Mouse (Mus musculus) limb, embryonic 10.5 days (tissue): ENCODE data around the gene Wdr59. TPM values are rescaled to one million over a fixed set of nuclear protein-coding genes. Genes with fewer than 3 reads are reported as not detected.

Experiments
- DNase-seq: peaks from one replicate; pipeline ENCODE4 v3.0.0-alpha.2; 2017; ENCODE audit warnings: low spot score
- H3K27ac ChIP-seq: fragments of 300-500 bp; sonication (generic); 2 replicates; pipeline ENCODE4 v1.5.1; 2016; ENCODE audit warnings: mild to moderate bottlenecking
- H3K27me3 ChIP-seq: fragments of 300-500 bp; sonication (generic); 2 replicates; pipeline ENCODE4 v1.6.1; 2016; ENCODE audit warnings: low read depth, mild to moderate bottlenecking; ENCODE audit not compliant: poor library complexity, severe bottlenecking
- H3K36me3 ChIP-seq: fragments of 300-500 bp; sonication (generic); 2 replicates; pipeline ENCODE4 v1.6.1; 2016; ENCODE audit warnings: mild to moderate bottlenecking, moderate library complexity
- H3K4me1 ChIP-seq: fragments of 300-500 bp; sonication (generic); 2 replicates; pipeline ENCODE4 v1.6.1; 2016
- H3K4me3 ChIP-seq: fragments of 300-500 bp; sonication (generic); 2 replicates; pipeline ENCODE4 v1.5.1; 2016; ENCODE audit warnings: mild to moderate bottlenecking, moderate library complexity
- H3K9me3 ChIP-seq: fragments of 300-500 bp; sonication (generic); replicated peaks from 2 replicates; pipeline ENCODE4 v1.6.1; 2016; ENCODE audit warnings: mild to moderate bottlenecking
- WGBS: fragments of 180-500 bp; shearing (Covaris S2); methylation state at CpG from one replicate; pipeline ENCODE4 v1.1.7; 2016; 5-methylcytosine and 5-hydroxymethylcytosine counted together
- polyA plus RNA-seq: library from polyadenylated mRNA; unstranded; fragments of >200 nt; fragmentation: Nextera tagmentation; extraction: Ambion mirVana; gene quantifications from 2 replicates; pipeline ENCODE4 v1.2.1, GENCODE M21; 2016

Wdr59 gene
- polyA plus RNA-seq, 1 experiment from 2014 or later: 6.4 TPM

DNA sequence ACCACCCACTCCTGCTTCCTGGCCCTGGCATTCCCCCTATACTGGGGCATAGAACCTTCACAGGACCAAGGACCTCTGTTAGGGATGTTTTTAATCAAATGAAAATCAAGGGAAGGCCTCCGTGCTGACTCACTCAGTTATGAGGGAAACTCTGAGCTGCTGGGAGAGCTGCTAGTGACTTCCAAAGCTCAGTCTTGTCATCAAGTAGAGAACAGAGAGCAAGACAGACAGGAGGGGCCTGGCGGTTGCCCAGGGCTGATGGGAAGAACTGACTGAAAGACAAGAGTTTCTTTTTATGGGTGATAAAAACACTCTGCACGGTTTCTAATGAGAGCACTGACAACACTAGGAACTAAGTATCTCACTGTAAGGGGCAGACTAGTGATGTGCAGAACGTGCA is 57.4 kb downstream of the Wdr59 start:
- DNase-seq: no peak
- no peak overlapping the region for H3K4me3 ChIP-seq
- H3K27ac ChIP-seq: no peak overlapping the region
- no peaks in the 10 kb centered on the region for H3K9me3 ChIP-seq
- H3K4me1 ChIP-seq: no peaks in the 10 kb centered on the region
- WGBS: 80% methylated on average over 4 of the region's 4 CpGs
- peaks cover 34% of the 10 kb centered on the region for H3K36me3 ChIP-seq
- no peaks in the 10 kb centered on the region for H3K27me3 ChIP-seq

DNA sequence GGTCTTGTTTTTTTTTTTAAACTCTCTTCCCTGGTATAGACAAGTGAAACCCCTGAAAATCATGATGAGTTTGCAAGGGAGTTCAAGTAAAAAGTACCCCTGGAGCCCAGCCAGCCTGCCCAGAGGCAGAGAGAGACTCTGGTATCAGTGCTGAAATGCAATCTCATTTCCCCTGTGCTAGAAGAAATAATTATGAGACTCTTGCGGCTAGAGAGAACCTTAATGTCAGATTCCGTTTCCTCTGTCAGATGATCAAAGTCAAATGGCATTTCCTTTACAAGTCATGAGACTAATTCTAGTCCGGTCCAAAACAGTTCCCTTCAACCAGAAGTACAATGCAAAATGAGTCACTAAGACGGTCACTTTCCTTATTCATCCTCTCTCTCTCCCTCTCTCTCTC is 72.2 kb downstream of the Wdr59 start:
- Histone ChIP-seq H3K9me3 (no peaks in the 10 kb centered on the region), H3K27me3 (no peaks in the 10 kb centered on the region), H3K27ac (no peak overlapping the region), H3K4me1 (peaks cover 3% of the 10 kb centered on the region; the same call in 1 of the 2 replicates), H3K36me3 (peaks cover 13% of the 10 kb centered on the region), H3K4me3 (no peak overlapping the region)
- no peak for DNase-seq
- WGBS: 53% methylated on average over 4 of the region's 4 CpGs

DNA sequence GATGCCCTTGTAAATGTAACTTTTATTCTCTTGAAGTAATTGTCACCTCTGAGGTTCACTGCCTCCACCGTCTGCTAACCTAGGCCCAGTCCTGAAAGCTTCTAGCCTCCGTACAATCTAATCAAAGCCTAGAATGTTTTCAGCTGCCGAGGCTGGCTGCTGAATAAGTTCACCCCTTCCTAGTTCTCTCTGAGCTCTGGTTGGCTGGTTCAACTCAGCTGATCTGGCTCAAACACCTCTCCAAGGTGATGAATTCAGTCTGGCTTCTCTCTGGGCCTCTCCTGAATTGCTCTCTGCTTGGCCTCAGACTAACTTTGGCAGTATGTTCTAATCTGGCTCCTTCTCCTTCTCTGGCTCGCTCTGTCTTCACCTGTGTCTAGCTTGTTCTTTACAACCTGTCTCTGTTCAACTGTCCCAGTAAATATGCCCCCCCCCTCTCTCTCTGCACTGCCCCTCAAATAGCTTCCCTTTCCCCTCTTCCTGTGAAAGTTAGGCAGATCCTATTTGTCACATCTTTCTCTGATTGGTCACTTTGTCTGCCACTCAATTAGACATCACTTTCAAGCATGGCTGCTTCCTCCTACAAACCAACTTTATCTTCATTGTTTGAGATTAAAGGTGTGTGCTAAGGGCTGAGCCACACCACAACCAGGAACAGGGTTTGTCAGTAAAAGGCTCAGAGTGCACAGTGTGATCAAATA is 75.8 kb downstream of the Wdr59 start:
- Histone ChIP-seq H3K36me3 (peaks cover 10% of the 10 kb centered on the region), H3K4me1 (peaks cover 3% of the 10 kb centered on the region; the same call in 1 of the 2 replicates), H3K9me3 (no peaks in the 10 kb centered on the region), H3K27me3 (no peaks in the 10 kb centered on the region), H3K27ac (no peak overlapping the region), H3K4me3 (no peak overlapping the region)
- 74% methylated on average over 4 of the region's 4 CpGs for WGBS
- DNase-seq: no peak

DNA sequence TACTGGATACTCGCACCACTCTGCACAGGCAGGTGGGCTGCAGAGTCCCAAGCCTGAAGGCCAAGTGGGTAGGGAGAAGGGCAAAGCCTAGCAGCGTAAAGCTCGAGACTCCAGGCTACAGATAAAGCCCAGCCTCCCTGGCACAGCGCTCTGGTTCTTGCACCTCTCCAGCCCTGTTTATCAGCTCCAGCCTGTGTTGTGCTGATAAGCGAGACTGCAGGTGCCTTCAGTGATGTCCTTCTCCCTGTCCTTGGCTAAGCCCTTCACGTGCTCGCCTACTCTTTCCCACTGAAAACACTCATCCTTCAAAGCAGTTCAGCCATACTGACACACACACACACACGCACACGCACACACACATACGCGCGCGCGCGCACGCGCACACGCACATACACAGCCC is 76.3 kb downstream of the Wdr59 start:
- DNase-seq: no peak

DNA sequence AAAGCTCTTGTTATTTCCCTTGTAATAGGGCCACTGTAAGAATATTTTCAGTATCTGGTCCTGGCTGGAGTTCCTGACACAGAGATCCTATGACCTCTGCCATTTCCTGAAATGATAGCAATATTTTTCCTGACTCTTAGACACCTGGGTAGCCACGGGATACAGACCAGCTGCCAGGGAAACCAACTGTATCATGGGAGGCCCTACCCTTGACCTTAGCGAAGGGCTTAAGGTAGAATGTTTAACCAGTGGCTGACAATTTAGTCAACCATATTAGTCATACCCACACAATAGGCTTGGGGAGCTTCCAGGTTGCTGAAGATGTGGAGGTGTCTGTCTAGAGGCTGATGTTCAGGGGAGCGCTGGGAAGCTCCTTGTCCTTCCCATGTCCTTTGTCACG is 77.6 kb downstream of the Wdr59 start:
- H3K9me3 ChIP-seq: no peaks in the 10 kb centered on the region
- no peaks in the 10 kb centered on the region; the same call in 1 of the 2 replicates for H3K4me1 ChIP-seq
- WGBS: 84% methylated on average over 4 of the region's 4 CpGs
- H3K4me3 ChIP-seq: no peak overlapping the region
- H3K36me3 ChIP-seq: peaks cover 4% of the 10 kb centered on the region
- H3K27me3 ChIP-seq: no peaks in the 10 kb centered on the region
- DNase-seq: no peak
- H3K27ac ChIP-seq: no peak overlapping the region

More for the DNA sequence above, 76.3 kb downstream of the Wdr59 start:
- Histone ChIP-seq H3K27me3 (no peaks in the 10 kb centered on the region), H3K4me3 (no peak overlapping the region), H3K4me1 (peaks cover 3% of the 10 kb centered on the region; the same call in 1 of the 2 replicates), H3K36me3 (peaks cover 6% of the 10 kb centered on the region), H3K9me3 (no peaks in the 10 kb centered on the region), H3K27ac (no peak overlapping the region)
- 85% methylated on average over 18 of the region's 18 CpGs for WGBS

DNA sequence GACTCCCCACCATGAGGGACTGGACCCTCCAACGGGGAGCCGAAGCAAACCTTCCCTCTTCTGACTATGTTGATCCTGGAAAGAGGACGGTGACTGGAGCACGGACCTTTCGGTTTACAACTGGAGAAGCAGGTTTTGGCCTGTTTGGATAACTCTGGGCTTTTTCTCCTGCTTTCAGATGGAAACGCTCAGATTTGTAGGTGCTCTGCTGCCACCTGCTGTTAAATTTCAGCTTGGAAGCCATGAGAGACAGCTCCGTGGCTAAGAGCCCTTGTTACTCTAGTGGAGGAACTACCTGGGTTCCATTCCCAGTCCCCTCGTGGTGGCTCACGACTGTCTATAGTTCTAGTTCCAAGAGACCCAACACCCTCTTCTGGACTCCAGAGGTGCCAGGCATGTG is 82.7 kb downstream of the Wdr59 start:
- Histone ChIP-seq H3K36me3 (no peaks in the 10 kb centered on the region), H3K4me3 (no peak overlapping the region), H3K4me1 (peaks cover 7% of the 10 kb centered on the region), H3K9me3 (no peaks in the 10 kb centered on the region), H3K27ac (peak overlapping the region; percentile 33; the same call in 1 of the 2 replicates), H3K27me3 (no peaks in the 10 kb centered on the region)
- DNase-seq: peak; percentile 63
- 24% methylated on average over 9 of the region's 9 CpGs for WGBS

DNA sequence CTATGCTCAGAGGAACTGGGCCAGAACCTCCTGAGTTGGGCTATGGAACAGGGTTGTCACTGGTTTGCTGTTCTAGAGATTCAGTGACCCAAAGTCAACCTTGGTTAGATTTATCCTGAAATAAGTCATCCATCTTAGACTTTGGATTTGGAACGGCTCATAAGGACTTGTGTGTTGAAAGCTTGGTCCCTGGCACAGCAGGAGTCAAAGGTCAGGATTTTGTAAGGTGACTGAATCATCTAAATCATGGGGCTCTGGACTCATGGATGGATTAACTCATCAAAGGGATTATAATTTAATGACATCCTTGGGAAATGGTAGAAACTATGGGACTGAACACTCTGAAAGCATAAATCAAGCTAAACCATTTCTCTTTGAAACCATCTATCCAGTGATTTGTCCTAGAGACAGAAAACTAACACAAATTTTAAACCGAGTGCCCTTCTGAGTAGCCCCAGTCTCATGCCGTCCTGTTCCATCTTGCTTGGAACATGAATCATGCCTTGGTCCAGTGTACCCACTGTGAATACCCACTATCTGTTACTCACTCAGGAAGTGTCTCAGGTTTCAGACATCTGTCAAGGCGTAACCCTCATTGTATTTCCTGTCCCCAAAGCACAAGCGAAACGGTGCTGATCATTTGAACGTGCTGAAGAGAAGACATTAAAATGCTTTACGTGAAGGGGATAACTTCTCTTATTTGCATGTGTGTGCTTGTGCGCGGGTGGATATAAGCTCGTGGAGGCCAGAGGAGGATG is 86.6 kb downstream of the Wdr59 start:
- Histone ChIP-seq H3K9me3 (no peaks in the 10 kb centered on the region), H3K27ac (no peak overlapping the region), H3K27me3 (no peaks in the 10 kb centered on the region), H3K36me3 (no peaks in the 10 kb centered on the region), H3K4me3 (no peak overlapping the region), H3K4me1 (peaks cover 7% of the 10 kb centered on the region)
- WGBS: 71% methylated on average over 11 of the region's 11 CpGs
- no peak for DNase-seq

DNA sequence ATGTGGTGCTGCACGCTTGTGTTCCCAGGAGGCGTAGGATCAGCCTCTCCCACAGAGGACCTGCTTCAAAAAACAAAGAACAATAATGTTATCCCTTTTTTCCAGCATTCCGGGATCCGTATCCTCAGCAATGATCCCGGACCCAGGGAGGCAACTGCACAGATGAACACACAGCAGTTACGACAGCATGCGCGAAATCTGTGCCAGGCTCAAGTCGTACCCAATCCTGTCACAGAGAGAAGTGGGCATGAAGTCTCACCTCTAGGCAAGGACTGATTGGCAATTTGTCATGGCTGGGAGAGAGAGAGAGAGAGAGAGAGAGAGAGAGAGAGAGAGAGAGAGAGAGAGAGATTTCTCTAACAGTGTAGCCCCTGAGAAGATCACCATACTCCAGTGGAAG is 97.2 kb downstream of the Wdr59 start:
- Histone ChIP-seq H3K27me3 (no peaks in the 10 kb centered on the region), H3K27ac (no peak overlapping the region), H3K9me3 (no peaks in the 10 kb centered on the region), H3K4me1 (no peaks in the 10 kb centered on the region), H3K36me3 (no peaks in the 10 kb centered on the region), H3K4me3 (no peak overlapping the region)
- no peak for DNase-seq
- 92% methylated on average over 9 of the region's 9 CpGs for WGBS

DNA sequence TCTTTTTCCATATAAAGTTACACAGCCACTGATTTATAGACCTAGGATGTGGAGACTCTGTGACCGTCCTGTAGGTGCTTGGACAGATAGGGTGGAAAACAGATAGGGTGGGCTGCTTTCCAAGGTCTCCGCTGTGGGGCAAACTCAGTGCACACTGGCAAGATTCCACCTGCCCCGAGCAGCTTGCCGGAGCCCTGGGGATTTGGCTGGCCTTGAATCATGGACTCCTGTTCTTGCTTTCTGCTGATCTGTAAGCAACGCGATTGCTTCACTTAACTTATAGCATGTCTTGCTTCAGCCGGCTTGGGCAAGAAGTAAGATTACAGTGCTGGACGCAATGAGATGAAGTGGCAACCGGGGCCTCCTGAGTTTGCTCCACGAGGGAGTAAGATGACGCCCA is 97.7 kb downstream of the Wdr59 start:
- H3K9me3 ChIP-seq: no peaks in the 10 kb centered on the region
- no peak overlapping the region for H3K4me3 ChIP-seq
- H3K4me1 ChIP-seq: no peaks in the 10 kb centered on the region
- no peaks in the 10 kb centered on the region for H3K27me3 ChIP-seq
- no peak for DNase-seq
- WGBS: 90% methylated on average over 11 of the region's 11 CpGs
- H3K27ac ChIP-seq: no peak overlapping the region
- no peaks in the 10 kb centered on the region for H3K36me3 ChIP-seq

DNA sequence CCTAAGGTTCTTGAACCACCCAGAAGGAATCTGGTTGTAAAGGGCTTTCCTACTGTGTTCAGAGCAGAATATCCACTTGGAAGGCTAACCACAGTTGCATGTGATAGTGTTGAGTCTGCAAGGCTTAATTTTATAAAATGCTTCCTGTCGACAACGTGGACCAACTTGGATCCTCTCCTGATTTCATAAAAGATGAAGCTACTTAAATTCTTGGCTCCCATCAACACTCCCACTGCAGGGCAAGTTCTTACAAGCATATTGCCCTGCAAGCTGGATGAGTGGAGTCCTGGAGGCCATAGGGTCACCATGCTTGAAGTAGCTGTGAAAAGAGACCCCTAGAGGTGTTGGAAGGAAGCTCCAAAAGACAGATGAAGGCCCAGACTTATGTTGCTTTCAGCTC is 99.3 kb downstream of the Wdr59 start:
- DNase-seq: no peak
- Histone ChIP-seq H3K4me3 (no peak overlapping the region), H3K27ac (no peak overlapping the region), H3K9me3 (no peaks in the 10 kb centered on the region), H3K36me3 (no peaks in the 10 kb centered on the region), H3K4me1 (no peaks in the 10 kb centered on the region), H3K27me3 (no peaks in the 10 kb centered on the region)
- WGBS: 84% methylated on average over 2 of the region's 2 CpGs

DNA sequence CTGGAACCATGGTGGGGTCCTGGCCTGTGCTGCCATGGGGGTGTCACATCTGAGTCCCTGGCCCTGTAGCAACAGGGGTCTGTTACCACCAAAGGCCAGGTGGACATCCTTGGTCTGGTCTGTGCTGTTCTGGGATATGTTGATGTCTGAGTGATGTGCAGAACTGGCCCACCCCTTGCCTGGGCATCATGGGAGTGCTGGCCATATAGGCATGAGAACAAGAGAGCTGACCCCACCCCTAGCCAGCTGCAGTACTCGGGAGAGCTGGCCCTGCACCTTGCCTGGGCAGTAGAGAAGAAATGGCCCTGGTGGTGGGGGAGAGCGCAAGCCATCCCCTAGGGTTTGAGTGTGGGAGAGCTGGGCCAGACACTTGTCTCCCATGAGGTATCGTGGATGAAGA is 102.7 kb downstream of the Wdr59 start:
- Histone ChIP-seq H3K36me3 (no peaks in the 10 kb centered on the region), H3K27me3 (no peaks in the 10 kb centered on the region), H3K9me3 (no peaks in the 10 kb centered on the region), H3K4me1 (no peaks in the 10 kb centered on the region), H3K27ac (no peak overlapping the region), H3K4me3 (no peak overlapping the region)
- 81% methylated on average over 3 of the region's 3 CpGs for WGBS
- no peak for DNase-seq

DNA sequence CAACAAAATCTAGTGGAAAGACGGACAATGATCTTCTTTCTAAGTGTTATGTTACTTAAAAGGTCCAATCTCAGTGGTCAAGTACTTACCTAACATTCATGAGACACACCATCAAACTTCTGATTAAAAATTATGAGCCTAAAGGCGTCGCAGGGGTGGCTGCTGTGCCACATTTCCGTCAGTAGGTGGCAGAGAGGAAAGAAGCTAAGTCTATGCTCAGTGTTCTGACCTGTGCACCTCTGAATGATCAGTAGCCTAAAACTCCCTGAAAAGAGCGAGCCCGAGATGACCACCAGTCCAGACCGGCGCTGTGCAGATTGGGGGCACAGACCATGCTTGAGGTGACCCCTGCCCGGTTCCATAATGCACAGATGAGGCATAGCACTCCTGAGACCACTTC is 103.3 kb downstream of the Wdr59 start:
- 40% methylated on average over 9 of the region's 9 CpGs for WGBS
- Histone ChIP-seq H3K9me3 (no peaks in the 10 kb centered on the region), H3K4me3 (no peak overlapping the region), H3K4me1 (no peaks in the 10 kb centered on the region), H3K27me3 (no peaks in the 10 kb centered on the region), H3K36me3 (no peaks in the 10 kb centered on the region), H3K27ac (no peak overlapping the region)
- no peak for DNase-seq

DNA sequence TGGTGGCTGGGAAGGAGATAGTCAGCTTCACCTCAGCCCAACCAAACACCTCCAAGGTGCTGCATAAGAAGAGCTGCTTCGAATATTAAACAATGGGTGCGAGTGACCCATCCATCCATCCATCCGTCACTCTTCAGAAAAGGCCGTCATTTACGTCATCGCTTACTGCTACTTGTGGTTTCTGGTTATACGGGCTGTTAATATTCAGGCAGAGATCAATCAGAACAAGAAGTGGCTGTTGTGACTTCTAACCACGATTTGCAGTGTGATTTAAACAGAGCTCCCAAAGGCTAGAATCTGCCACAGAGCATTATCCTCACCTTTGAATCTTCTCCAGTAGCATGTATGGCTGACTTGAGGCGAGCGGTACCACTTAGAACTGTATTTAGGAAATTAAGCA is 104.7 kb downstream of the Wdr59 start:
- H3K9me3 ChIP-seq: no peaks in the 10 kb centered on the region
- H3K4me1 ChIP-seq: no peaks in the 10 kb centered on the region
- H3K36me3 ChIP-seq: no peaks in the 10 kb centered on the region
- 88% methylated on average over 10 of the region's 10 CpGs for WGBS
- DNase-seq: no peak
- H3K4me3 ChIP-seq: no peak overlapping the region
- no peak overlapping the region for H3K27ac ChIP-seq
- no peaks in the 10 kb centered on the region for H3K27me3 ChIP-seq
